Mouse (Mus musculus): ENCODE data around the gene Gm6268.

Gm6268 gene

DNA sequence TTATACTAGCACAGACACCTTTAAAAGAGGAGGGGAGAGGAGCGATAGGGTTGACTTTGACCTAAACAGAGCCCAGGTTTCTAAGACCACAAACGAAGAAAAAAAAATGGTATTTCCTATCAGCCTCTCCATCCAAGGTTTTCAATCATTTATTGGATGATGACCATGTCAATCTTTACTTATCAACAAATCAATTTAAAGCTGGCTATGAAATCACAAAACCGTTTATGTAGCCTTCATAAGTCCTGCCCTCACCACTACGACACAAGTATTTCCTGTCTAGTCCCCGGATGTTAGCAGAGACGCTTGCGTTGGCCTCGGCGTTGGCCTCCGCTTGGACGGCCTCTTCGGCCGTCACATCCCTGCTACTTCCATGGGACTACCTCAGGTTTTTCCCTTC, at the start of gene Gm6268:
Gene Gm6268 (plus strand): TSS at position 301 of the 400 bp plus-strand sequence.
- DNase-seq (ENCODE audit: low spot score in 2 of 2) = no peak

DNA sequence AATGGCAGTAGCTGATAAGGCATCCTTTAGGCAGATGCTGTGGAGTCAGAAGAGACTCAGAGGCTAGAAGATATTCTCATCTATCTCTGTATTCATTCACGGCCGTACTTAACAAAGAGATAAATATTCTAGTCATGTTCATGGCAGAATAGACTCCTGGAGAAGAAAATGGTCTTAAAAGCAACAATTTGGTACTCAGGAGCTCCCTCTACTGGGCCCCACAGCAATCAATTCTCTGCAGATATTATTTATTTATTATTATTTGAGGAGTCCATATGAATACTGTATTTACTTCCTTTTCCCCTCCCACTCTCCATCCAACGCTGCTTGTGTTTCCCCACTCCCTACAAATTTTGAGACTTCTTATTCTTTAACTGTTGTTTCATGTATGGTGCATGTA, 48.6 kb upstream of the Gm6268 start:
- peak in 1 of 2 experiments; percentile 5 for DNase-seq (ENCODE audit: low spot score in 2 of 2)

DNA sequence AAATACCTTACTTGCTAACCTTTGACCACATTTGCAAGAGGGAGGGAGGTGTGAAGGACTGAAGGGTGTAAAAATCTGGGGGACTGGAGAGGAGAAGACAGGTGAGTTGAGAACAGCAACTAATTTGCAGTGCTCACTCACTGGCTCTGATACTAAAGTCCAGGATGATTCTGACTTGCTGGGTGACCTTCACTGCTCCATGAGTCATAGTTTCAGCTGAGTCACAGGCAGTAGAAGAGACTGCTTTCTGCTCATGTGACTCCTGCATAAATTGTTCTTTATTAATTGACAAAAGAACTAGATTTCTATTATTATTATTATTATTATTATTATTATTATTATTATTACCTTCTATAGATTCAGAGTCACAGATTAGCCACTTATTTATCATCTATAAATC, 15.7 kb upstream of the Gm6268 start:
- no peak for DNase-seq (ENCODE audit: low spot score in 2 of 2)

DNA sequence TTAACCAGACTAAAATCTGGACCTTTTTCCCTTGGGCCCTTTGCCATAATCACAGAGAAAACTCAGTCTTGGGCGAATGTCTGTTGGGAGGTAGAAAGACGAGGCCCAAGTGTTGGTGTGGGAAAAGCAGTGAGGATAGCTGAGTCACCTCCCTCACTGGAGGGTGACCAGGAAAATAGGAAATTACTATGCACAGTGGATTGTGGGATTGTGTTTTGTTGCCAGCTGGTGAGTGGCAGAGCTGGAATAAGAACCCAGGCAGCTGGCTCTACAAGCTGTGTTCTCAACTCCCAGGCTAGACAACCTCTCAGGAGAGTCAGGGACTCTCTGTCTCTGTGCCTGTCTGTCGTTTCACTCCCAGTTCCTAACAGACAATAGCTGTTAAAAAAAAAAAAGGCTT, 11.1 kb upstream of the Gm6268 start:
- DNase-seq (ENCODE audit: low spot score in 2 of 2) = no peak

DNA sequence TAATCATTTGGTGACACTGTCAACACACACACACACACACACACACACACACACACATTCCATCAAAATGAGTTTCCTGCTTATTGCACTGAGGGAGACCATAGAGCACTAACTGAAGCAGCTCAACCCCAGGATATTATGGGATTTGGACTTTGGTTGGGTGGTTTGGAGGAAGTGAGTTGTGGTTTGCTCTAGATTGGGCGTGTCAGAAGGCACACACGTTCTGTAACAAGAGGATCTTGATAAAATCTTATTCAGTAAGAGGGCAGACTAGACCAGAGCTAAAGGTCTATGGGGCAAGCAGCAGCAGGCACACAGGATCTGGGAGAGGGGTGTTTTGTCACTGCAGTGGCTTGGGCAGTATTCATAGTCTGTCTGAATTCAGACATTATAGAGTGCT, 10.6 kb upstream of the Gm6268 start:
- DNase-seq (ENCODE audit: low spot score in 2 of 2) = no peak

DNA sequence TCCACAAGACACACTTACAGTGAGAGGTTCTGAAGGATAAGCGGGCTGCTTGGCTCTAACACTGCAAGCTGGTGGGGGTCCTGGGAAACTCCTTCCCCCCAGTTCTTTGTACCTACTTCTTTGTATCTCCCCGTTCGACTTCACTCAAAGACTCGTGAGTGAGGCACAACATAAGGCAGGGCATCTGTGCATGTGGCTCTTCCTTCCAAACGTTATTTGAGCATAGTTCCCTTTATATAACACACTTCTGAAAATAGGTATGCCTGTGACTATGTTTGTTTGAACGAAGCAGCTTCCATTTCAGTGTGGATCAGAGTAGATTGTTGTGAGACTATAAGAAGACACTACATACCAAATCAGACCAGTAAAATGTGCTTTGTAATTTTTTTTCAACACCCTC, 8.4 kb upstream of the Gm6268 start:
- no peak for DNase-seq (ENCODE audit: low spot score in 2 of 2)

DNA sequence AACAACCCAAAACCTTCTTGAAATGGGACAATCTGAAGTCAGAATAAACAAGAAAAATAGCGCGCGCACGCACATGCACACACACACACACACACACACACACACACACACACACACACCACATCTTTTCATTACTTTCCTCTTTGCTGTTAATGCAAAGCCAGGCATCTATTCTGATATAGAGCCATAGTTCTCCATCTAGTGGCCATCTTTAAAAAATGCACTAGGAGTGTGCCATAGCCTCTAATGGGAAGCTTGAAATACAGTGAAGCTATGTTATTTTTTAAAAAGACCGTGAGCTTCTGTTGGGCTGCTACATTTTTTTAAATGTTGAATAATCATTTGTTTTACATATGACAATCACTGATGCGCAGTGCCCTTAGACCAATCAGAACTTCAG, 7.8 kb upstream of the Gm6268 start:
- no peak for DNase-seq (ENCODE audit: low spot score in 2 of 2)

DNA sequence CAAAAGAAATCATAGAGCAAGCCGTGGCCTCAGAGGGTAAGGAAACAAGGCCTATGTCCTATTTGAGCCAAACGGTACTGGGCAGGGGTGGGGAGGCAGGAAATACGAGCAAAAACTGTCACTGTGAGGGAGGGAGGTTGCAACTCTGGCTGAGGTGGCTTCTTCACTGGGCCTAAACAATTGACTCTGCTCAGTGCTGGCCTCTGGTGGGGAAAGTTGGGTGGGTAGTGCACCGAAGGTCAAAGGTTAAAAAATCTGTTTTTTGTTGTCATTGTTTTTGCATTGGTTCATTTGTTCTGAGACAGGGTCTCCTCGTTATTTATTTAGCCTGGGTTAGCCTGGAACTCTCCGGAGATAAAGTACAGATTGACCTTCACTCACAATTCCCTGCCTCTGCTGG, 1.2 kb downstream of the Gm6268 start:
- DNase-seq (ENCODE audit: low spot score in 2 of 2) = peak in 1 of 2 experiments; percentile 2

DNA sequence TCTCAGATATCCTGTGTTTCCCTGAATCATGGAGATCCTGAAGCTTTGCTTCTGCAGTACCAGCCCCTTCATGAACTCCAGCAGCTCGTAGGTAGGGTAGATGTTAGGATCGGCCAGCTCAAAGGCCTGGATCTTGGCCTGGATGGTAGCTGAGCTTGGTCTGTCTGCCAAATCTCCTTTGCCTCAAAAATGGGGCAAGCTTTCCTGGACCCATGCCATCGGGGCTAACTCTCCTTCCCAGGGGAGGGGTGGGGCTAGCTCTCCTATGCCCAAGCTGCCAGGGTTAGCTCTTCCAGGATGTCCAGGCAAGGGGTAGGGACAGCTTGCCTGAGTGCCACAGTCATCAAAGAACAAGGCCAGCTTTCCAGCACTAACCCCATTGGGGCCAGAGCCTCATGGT, 18.1 kb downstream of the Gm6268 start:
- DNase-seq (ENCODE audit: low spot score in 2 of 2) = no peak

DNA sequence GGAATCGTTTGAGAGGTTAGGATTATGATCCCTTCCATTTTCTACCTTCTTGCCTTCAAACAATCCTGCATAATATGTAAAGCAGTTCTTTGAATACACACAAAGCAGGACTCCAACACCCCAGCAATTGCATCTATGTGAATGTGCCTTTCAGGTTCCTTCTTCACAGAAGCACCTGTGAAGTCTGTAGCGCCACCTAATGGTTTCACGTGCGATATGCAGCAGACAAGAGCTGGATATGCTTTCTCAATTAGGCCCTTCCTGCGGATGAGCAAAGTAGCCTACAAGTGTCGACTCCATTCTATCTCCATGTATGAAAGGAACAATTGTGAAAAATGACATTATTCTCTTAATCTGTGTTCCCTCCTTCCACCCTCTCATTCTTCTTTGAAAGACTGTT, 33.9 kb downstream of the Gm6268 start:
- DNase-seq (ENCODE audit: low spot score in 2 of 2) = no peak

DNA sequence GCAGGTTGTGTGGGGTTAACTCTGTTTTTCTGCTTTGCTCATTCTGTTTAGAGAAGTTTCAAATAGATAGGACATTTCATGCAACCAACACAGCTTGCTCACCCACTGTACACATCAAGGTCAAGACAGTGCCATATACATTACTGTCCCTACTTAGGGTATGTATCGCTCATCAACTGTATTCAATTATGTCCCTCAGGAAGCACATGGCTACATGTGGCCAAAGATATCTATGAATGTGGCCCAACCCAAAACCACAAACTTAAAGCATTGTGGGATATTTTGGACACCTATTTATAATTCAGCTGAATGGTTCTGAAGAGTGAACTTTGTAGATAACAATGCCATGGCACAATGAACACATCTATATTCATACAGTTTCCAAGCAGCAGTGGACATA, 36.9 kb downstream of the Gm6268 start:
- DNase-seq (ENCODE audit: low spot score in 2 of 2) = no peak

Data from natural killer cell, adult 2 months (primary cell).